Mouse (Mus musculus) thymus, postnatal 14 days (tissue): ENCODE results near the gene Mpp3.

Source experiments
- DNase-seq: peaks from one replicate; pipeline ENCODE4 v3.0.0; 2021

Mpp3 gene

GRCm38 (mm10) chr11:102028087-102028816, at the start of gene Mpp3:
Mpp3 (minus strand) TSS chr11:102028461.
- DNase-seq: no peak

DNA sequence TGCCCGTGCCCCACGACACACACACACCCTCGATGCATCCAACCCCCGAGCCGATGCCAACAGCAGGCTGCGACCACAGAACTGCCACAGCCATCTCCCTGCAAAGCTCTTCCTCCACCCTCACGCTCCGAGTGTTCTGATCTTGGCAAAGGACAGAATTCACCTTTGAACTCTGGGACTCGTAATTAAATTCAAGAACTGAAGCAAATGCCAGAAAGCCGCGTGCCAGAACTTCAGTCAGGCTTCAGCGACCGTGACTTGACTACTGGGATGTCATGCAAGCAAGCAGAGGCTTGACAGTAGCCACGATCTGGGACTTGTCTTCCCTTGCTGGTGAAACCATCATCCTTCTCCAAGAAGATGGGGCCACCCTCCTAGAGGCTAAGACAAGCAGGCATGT, 45.5 kb upstream of the Mpp3 start:
- DNase-seq: no peak

- DNase-seq: no peak
Observed at GRCm38 (mm10) chr11:102072729-102073128, 44.5 kb upstream of the Mpp3 start.

DNA sequence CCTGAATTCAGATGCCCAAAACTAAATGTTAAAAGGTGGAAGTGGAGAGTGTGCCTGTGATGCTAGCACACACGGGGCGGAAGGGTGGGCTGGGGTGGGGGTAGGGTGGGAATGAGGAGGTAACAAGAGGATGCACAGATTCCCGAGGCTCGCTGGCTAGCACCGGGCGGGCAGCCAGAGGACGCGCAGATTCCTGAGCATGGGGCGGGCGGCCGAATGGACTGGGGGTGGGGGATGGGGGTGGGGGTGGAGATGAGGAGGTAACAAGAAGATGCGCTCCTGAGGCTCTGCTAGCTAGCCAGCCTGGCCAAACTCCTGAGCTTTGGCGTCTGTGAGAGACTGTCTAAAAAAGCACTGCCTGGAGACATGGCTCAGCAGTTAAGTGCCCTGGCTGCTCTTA, 42.2 kb upstream of the Mpp3 start:
- DNase-seq: no peak

DNA sequence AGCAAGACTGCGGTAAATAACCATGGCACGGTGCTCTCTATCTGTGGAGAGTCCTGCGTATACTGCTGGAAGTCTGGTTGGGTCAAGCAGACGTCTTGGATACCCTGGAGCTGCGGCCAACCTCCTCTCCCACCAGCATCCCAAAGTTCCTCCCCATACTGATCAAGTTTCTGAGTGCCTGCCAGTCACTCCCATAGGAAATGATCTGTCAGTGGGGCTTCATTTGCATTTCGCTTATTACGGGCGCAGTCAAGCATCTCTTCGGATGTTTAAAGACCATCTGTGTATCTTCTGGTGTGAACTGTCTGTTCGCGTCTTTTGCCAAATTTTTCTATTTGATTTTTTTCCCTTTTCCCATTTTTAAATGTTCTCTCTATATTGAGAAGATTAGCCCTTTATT, 41.4 kb upstream of the Mpp3 start:
- no peak for DNase-seq

- DNase-seq: no peak
Observed at GRCm38 (mm10) chr11:102068969-102069368, 40.7 kb upstream of the Mpp3 start.

- no peak for DNase-seq
Observed at GRCm38 (mm10) chr11:102063076-102063475, 34.8 kb upstream of the Mpp3 start.

DNA sequence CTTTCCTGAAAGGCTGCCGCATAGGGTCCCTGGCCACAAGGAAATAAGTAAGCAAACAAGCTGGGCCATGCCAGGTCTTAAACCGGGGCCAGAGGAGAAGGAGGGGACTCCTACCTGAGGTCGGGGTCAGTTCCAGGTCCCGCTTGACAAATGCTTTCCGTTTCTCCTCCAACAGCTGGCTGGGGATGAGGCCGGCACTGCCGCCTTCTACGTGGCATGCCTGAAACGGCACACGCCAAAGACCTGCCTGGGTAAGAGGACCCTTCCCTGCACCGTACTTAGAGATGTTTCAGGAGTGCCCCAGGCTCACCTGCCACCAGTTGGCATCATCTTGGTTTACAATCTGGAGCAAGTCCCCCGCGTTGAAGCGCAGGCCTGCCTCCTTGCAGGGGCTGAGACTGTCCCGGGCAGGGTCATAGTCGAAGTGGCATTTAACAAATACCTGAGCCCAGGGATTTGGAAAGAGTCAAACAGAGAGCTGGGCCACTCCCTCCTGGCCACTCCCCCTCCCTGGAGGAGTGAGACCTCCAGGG, 33.7 kb upstream of the Mpp3 start:
- DNase-seq: no peak

DNA sequence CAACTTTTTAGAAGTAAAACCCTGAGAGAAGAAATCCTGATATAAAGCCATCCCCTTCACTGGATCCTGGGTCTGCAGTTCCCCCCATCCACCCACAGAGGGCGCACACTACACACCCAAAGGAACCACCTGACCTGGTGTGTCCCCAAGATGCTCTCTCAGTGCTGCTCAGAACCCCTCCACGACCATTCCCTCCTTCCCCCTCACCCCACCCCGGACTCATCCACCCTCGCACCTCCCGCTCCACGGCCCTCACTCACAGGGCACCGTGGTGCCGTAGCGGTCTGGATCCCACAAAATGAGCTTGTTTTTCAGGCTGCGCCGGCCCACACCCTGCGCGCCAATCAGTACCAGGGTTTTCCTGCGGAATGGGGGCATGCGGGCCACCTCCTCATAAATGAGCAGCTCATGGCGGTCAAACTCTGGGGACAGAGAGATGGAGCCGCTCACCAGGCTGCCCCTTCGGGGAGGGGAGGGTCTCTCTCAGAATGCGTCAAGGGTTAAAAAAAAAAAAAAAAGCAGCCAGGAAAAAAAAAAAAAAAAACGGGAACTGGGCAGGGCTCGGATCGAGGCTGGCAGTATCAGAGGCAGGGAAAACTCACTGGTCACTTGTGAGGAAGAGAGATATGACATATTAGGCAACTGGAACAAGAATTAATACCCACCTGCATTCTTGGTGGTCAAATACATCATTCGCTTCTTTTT, 33.1 kb upstream of the Mpp3 start:
- peak; percentile 64 for DNase-seq

- peak; percentile 26 for DNase-seq
Observed at GRCm38 (mm10) chr11:102053847-102054246, 25.6 kb upstream of the Mpp3 start.

GRCm38 (mm10) chr11:102053183-102053582, 24.9 kb upstream of the Mpp3 start:
- no peak for DNase-seq

DNA sequence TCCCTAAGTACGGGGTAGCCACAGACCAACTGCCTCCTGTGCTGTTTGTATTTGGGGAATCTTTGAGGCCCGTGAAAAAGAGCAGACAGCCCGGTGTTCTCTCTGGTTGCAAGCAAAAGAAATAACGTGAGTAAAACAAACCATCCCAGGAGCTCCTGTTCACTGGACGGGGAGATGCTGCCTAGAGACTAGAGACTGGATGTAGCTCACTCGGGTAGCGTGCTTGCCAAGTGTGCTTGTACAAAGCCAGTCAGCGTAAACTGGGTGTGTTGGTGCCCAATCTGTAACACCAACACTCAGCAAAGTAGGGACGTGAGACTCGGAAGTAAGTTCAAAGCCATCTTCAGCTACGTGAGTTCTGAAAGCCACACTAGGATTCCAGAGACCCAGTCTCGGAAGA, 24.4 kb upstream of the Mpp3 start:
- DNase-seq: no peak

DNA sequence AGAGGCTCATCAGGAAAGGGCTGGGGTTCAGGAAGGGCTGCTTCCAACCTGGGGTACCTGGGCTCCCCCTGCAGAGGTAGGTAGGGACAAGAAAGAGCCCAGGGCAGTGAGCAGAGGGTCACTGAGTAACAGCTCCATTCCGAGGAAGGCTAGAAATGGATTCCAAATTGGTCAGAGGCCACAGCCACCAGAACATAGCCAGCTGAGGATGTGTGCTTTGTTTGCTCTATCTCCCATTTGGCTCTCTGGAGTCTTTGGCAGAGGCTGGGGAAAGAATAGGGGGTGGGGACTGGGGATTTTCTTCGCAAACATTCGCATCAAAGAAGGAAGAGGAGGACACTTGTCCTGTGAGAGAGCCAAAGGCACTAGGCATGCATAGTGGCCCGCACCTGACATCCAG, 23.7 kb upstream of the Mpp3 start:
- no peak for DNase-seq

GRCm38 (mm10) chr11:102051541-102051940, 23.3 kb upstream of the Mpp3 start:
- DNase-seq: no peak

- DNase-seq: no peak
Observed at GRCm38 (mm10) chr11:102049875-102050482, 21.7 kb upstream of the Mpp3 start.

DNA sequence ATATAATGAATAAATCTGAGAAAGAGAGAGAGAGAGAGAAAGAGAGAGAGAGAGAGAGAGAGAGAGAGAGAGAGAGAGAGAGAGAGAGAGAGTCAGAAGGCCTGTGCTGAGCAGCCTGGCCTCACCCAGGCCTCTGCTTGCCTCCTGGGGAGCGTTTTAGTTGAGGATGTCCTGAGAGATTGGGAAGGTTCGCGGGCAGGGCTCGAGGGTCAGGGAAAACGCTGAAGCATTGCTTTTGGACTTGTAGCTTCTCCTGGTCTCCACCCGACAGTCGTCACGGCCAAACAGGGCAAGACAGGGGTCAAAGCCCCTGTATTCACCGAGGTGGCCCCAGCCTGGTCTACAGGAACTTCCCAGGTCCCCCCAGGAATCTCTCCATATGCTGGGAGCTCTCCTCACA, 18.3 kb upstream of the Mpp3 start:
- no peak for DNase-seq

DNA sequence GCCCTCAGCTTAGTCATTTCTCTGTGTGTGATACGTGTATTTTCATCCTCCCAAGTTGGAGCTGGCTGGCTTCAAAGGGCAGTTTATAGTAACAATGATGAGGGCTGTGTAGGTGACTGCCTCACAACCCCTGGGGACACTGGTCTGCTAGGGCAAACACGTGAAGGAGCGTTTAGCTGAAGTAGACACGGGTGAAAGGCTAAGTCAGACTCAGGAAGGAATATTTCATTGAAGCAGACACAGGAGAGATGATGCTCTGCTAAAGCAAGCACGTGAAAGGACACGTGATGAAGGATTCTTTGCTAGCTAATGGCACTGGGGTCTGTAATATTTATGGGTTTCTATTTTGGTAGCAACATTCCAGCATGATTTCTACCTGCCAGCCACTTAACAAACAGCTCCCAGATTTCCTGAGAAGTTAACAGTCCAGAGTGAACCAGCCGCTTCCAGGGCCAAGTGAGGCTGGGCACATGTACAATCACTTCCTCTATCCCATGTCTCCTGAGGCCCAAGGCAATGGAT, 16.5 kb upstream of the Mpp3 start:
- no peak for DNase-seq

DNA sequence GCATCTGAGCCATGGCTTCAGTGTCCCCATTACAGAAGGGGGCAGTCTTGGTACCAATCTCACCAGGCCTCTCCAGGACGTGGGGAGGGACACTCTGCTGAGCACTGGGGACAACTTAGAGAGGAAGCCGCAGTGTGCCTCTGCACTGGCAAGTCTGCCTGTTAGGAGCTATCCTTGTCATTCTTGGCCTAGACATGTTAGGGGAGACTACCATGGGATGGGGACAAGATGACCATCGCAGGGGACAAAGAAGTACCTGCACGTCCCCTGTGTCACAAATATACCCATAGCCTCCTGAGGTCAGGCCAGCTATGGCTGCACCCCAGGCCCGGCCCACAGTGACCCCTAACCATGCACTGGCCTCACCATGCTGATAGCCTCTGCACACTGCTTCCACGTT, 15.1 kb upstream of the Mpp3 start:
- DNase-seq: no peak

- DNase-seq: no peak
Observed at GRCm38 (mm10) chr11:102042971-102043370, 14.7 kb upstream of the Mpp3 start.

DNA sequence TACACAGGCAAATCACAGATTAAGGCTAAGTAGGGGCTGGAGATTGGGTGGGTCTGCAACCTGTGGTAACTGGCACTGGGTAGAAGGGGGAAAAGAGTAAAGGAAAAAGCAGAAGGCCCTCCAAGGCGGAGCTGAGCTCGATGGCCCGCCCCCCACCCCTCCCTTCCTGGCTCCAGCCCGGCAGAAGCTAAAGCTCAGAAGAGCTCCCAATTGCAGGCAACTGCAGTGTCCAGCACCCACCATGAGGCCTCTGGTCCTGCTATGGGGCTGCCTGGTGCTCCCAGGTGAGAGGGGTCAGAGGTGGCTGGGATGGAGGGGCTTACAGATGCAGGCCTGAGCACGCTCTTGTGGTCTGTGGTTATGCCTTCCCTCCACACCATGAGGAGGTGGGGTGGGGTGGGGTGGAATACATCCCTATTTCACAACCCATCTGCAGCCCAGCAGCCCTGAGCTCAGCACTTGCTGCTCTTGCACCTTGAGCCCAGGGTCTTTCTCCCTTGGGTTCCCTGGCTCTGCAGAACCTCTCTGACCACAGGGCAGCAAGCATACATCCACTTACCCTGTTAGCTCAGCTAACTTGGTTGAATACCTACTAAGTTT, 13.2 kb upstream of the Mpp3 start, which contains the start of gene Cd300lg:
Gene Cd300lg (plus strand): TSS at position 160 of the 600 bp plus-strand sequence.
- DNase-seq: no peak

GRCm38 (mm10) chr11:102040646-102041045, 12.4 kb upstream of the Mpp3 start:
- no peak for DNase-seq

- DNase-seq: peak; percentile 65
Observed at GRCm38 (mm10) chr11:102040138-102040524, 11.9 kb upstream of the Mpp3 start.

GRCm38 (mm10) chr11:102039487-102040137, 11.4 kb upstream of the Mpp3 start:
- no peak for DNase-seq
